ENCODE assay signal across 9 mouse cellular contexts in the genomic region with DNA sequence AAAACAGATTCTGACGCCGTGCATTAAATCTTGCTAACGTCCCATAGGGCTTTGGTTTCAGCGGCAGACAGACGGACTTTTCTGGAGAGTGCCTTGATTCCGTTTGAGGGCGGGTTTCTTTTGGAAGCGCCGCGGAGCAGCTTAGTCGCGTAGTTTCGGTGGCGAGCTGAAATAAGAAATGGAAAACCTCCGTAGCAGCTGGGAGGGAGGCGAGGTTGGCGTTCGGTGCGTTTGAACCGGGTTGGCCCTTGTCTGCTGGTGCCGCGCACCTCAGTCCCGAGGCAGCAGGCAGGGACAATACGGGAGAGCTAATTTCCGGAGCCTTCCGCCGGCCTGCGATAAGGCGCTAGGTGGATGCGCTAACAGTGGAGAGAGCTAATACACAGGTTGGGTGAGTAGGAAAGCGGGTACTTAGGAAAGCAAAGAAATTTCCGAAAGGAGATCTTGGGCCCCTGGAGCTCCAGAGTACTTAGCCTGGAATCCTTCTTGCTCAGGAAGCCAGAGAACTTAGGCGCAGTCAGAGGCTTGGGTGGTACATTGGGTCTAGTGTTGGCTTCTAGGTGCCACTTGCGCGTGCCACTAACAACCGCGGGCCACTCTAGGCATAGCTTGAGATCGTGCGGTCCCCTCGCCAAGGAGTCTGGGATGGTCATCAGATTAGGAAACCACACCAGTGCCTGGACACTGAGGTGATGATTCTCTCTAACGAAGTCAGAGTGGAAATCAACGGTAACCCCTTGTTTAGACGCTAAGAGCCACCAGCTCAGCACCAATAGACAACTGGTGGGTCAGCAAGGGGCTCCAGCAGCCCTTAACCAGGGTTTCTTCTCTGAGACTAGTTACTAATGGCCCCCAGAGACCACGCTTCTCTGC. TPM values are rescaled to one million over a fixed set of nuclear protein-coding genes. Genes with fewer than 3 reads are reported as not detected.
A peak's percentile ranks its signal among the peaks of the same experiment; 100 is the strongest.
DNase-seq lines count a peak whose midpoint lies in the region; ATAC-seq and TF ChIP-seq lines count a peak whose summit lies in the region.
"Had no signal": no experiment of that assay in that cellular context is flagged by ENCODE, and none has a peak within 500 bp of the region (broad histone marks: within the 10 kb centered on the region; RNA-seq: fewer than 3 reads in every experiment).

No protein-coding gene starts in this region.

- no peaks in the 10 kb centered on the region for H3K4me1 ChIP-seq in bone marrow macrophage, adult 2 months (ENCODE audit: control insufficient read depth, insufficient read depth, low read length)
- peaks cover 24% of the 10 kb centered on the region for H3K4me1 ChIP-seq in heart, embryonic 15.5 days (replicated peaks)
- H3K4me1 ChIP-seq in limb, embryonic 12.5 days (replicated peaks) = peaks cover 48% of the 10 kb centered on the region
- H3K4me1 ChIP-seq in stomach, embryonic 14.5 days (ENCODE audit: control insufficient read depth, insufficient read depth, low read length) = peaks cover 8% of the 10 kb centered on the region; the same call in 1 of the 2 replicates

- TF ChIP-seq POLR2A in bone marrow macrophage, adult 2 months (IDR thresholded peaks at IDR 0.05; ENCODE audit: borderline replicate concordance, low read depth, low read length) = no peak

- no peaks in the 10 kb centered on the region for H3K9me3 ChIP-seq in heart, embryonic 15.5 days (replicated peaks)
- H3K9me3 ChIP-seq in limb, embryonic 12.5 days = no peaks in the 10 kb centered on the region
- H3K9me3 ChIP-seq in stomach, embryonic 14.5 days (ENCODE audit: control insufficient read depth, low read depth, low read length) = no peaks in the 10 kb centered on the region

- peaks cover 91% of the 10 kb centered on the region for H3K27me3 ChIP-seq in heart, embryonic 15.5 days
- H3K27me3 ChIP-seq in limb, embryonic 12.5 days = peaks cover 95% of the 10 kb centered on the region
- H3K27me3 ChIP-seq in stomach, embryonic 14.5 days (ENCODE audit: control insufficient read depth, insufficient read depth, low read length) = peaks cover 50% of the 10 kb centered on the region

- no peak overlapping the region for H3K9ac ChIP-seq in heart, embryonic 15.5 days
- peak overlapping the region; percentile 48 for H3K9ac ChIP-seq in limb, embryonic 12.5 days (replicated peaks)
- no peak overlapping the region for H3K9ac ChIP-seq in stomach, embryonic 14.5 days (replicated peaks; ENCODE audit: low read depth, low read length)

- H3K27ac ChIP-seq in gastrocnemius, adult 2 months = no peak overlapping the region
- no peak overlapping the region for H3K27ac ChIP-seq in bone marrow macrophage, adult 2 months (ENCODE audit: insufficient read depth, low read depth, low read length)
- no peak overlapping the region for H3K27ac ChIP-seq in heart, embryonic 15.5 days
- H3K27ac ChIP-seq in limb, embryonic 12.5 days = no peak overlapping the region
- H3K27ac ChIP-seq in stomach, embryonic 14.5 days (ENCODE audit: low read length) = no peak overlapping the region

- intact Hi-C loops in gastrocnemius, adult 2 months (cut with DNase I) = no loop called here

- ATAC-seq in heart, embryonic 15.5 days (replicated peaks; ENCODE audit: insufficient number of reproducible peaks, insufficient read depth, low FRiP score, low read depth) = no peak
- no peak for ATAC-seq in limb, embryonic 12.5 days (ENCODE audit: insufficient number of reproducible peaks, insufficient read depth, low FRiP score, low TSS enrichment, low read depth)
- ATAC-seq in stomach, embryonic 14.5 days (ENCODE audit: insufficient number of reproducible peaks, insufficient read depth, low FRiP score, low read depth) = no peak

- 2% methylated on average over 44 of the region's 44 CpGs for WGBS in heart, embryonic 15.5 days
- 1% methylated on average over 44 of the region's 44 CpGs for WGBS in limb, embryonic 12.5 days
- WGBS in stomach, embryonic 14.5 days = 1% methylated on average over 44 of the region's 44 CpGs

- peak overlapping the region; percentile 61 for H3K4me3 ChIP-seq in gastrocnemius, adult 2 months
- peak overlapping the region; percentile 10 for H3K4me3 ChIP-seq in bone marrow macrophage, adult 2 months (ENCODE audit: insufficient read depth, low read length)
- H3K4me3 ChIP-seq in heart, embryonic 15.5 days = peak overlapping the region; percentile 27
- H3K4me3 ChIP-seq in limb, embryonic 12.5 days (replicated peaks) = peak overlapping the region; percentile 34
- H3K4me3 ChIP-seq in stomach, embryonic 14.5 days (ENCODE audit: low read depth, low read length) = peak overlapping the region; percentile 15

- DNase-seq in gastrocnemius, adult 2 months = no peak
- no peak for DNase-seq in gastrocnemius, adult 18-20 months (ENCODE audit: low spot score)
- DNase-seq in natural killer cell, adult 2 months (ENCODE audit: low spot score in 2 of 2) = no peak
- DNase-seq in ovary, postnatal 10 days (ENCODE audit: low spot score) = no peak

- H3K36me3 ChIP-seq in heart, embryonic 15.5 days = no peaks in the 10 kb centered on the region
- no peaks in the 10 kb centered on the region for H3K36me3 ChIP-seq in limb, embryonic 12.5 days
- H3K36me3 ChIP-seq in stomach, embryonic 14.5 days (ENCODE audit: control insufficient read depth, insufficient read depth, low read length) = no peaks in the 10 kb centered on the region

- TF ChIP-seq CTCF in gastrocnemius, adult 2 months (IDR thresholded peaks at IDR 0.05) = no peak
- TF ChIP-seq CTCF in bone marrow macrophage, adult 2 months (IDR thresholded peaks at IDR 0.05; ENCODE audit: low read depth, low read length) = no peak

- H3K4me2 ChIP-seq in heart, embryonic 15.5 days = peak overlapping the region; percentile 48
- H3K4me2 ChIP-seq in limb, embryonic 12.5 days = peak overlapping the region; percentile 74
- H3K4me2 ChIP-seq in stomach, embryonic 14.5 days (replicated peaks; ENCODE audit: low read depth, low read length) = peak overlapping the region; percentile 33; the same call in 1 of the 2 replicates

RNA-seq across cellular contexts. Expression of gene Alx4, which starts 5.1 kb away (rescaled TPM):
- total RNA-seq in gastrocnemius, adult 2 months (2021) = under 1 TPM; 0.08 to 0.67 TPM
- under 1 TPM; 0.25 to 0.31 TPM for total RNA-seq in gastrocnemius, adult 18-20 months (2021)
- polyA plus RNA-seq in bone marrow macrophage, adult 2 months (2012; ENCODE audit: insufficient read depth, insufficient read length, missing spikeins) = not detected in 2 replicates
- polyA plus RNA-seq in heart, embryonic 15.5 days (2015; fragmentation: Nextera tagmentation; extraction: Ambion mirVana) = 0.04 and 0.11 TPM in 2 replicates
- polyA plus RNA-seq in limb, embryonic 12.5 days (2016; fragmentation: Nextera tagmentation; extraction: Ambion mirVana) = 3.4 and 5.1 TPM in 2 replicates
- polyA plus RNA-seq in stomach, embryonic 14.5 days (2014; fragmentation: Nextera tagmentation; extraction: Ambion mirVana) = 0.06 TPM in 1 of 2 replicates, not detected in the other
- total RNA-seq: CH12.LX had no signal

Comparison
In these comparisons a context has a peak if more than half of its experiments do, and no peak if none do; other contexts are left out.
1. H3K4me3 ChIP-seq: peak in every context shown above with its lines; median percentile 61 in gastrocnemius, adult 2 months; 34 in limb, embryonic 12.5 days; 27 in heart, embryonic 15.5 days; 15 in stomach, embryonic 14.5 days; 10 in bone marrow macrophage, adult 2 months.